Mouse (Mus musculus): ENCODE results near the gene Tiprl.

DNA sequence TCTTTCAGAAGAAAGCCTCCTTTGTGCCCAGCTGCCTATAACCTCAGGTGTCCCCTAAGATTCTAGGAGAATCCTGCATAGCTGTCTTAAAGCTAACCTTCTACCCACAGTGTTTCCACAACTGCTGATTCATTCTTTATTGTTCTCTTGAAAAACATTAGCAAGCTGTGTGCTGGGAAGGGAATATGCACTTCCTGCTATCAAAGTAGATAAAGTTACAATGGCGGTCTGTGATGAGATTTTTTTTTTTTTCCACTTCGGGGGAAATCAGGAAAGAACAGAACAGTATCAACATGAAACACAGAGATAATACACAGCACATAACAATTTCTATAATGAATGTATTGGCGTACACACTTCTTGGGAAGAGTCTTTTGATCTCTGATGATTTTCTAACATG lies 38.9 kb downstream of the Tiprl start:
- TF ChIP-seq CTCF (IDR thresholded peaks at IDR 0.05; ENCODE audit: extremely low read depth, insufficient read depth, low read length) (no peak), POLR2A (IDR thresholded peaks at IDR 0.05; ENCODE audit: extremely low read depth, insufficient read depth, low read length) (no peak)

All from cortical plate, adult 2 months (tissue).